Mouse (Mus musculus) right cerebral cortex, adult 18-20 months (tissue): ENCODE results near the gene Zfp300.

Experiments used
- DNase-seq: peaks from one replicate; pipeline ENCODE4 v3.0.0; 2022; ENCODE audit warnings: mixed read lengths

Zfp300 gene

GRCm38 (mm10) chrX:21088983-21089866 is at the start of gene Zfp300:
Gene Zfp300, minus strand, starts transcription at chrX:21089527.
- DNase-seq = peak; percentile 74

GRCm38 (mm10) chrX:21115520-21115919 is 26.2 kb upstream of the Zfp300 start, which contains the start of gene Ssxa1:
Gene Ssxa1, plus strand, starts transcription at chrX:21115820.
- no peak for DNase-seq

GRCm38 (mm10) chrX:21089867-21090239 is 526 bp upstream of the Zfp300 start:
- peak; percentile 0 for DNase-seq

GRCm38 (mm10) chrX:21088645-21088982 is 713 bp downstream of the Zfp300 start:
- DNase-seq = no peak

DNA sequence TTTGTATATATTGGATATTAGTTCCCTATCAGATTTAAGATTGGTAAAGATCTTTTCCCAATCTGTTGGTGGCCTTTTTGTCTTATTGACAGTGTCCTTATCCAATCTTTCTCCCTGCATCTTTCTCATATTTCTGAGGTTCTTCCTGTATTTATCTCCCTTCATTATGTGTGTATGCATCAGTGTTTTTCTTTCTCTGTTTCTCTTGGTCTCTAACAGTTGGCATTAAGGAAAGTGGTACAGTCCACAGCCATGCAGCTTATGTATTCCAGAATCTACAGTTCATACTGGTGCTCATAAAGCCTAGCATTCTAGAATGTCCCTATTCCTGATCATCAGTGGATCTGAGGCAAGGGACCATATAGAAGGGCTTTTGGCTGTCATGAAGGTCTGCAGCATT is 21.2 kb downstream of the Zfp300 start, which contains the start of gene Spaca5:
Gene Spaca5 (plus strand): TSS at position 301 of the 400 bp plus-strand sequence.
- no peak for DNase-seq

DNA sequence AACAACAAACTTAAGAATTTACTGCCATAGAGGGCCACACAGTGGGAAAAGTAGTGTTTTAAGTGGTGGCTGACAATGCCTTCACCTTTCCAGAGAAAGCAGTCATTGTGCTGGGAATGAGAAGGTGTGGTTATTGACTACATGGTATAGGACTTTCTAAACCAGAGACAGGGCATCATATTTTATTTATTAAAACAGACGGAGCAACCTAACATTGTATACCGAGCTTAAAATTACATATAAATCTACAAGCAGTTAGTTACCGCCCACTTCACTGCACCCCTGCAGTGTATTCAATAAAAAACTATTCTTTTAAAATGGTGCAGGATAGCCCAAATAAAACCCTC is 26.8 kb downstream of the Zfp300 start:
- no peak for DNase-seq

DNA sequence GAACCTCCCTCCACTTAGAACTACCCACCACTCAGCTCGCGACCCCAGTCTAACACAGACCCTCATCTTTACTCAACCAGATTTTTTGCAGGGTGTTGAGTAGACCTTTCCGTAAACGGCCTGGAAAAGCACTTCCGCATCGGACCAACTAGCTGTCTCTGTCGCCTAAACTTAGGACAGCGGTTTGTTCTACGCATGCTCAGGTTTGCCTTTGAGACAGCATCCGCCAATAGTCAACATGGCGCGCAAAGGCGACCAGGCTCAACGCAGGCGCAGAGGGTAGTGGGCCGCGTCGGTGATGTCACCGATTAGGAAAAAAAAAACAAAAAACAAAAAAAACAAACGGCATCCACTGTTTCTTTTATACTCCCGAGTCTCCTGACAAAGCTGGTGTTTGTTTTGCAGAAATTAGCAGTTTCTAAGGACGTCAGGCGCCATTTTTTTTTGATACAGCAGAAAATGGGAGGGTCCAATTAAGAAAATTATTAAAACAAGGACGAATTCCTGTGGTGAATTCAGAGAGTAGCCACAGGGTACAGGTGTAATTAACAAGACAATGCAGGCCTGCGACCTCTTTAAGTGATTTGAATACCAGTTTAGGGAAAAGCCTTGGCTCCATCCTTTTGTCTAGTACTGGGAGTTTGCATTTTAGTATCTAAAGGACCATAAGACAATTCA is 27.3 kb downstream of the Zfp300 start, which contains the start of gene Zfp182:
Gene Zfp182 (minus strand): TSS at position 451 of the 678 bp plus-strand sequence.
- DNase-seq = peak; percentile 83

GRCm38 (mm10) chrX:21061460-21061859 is 27.9 kb downstream of the Zfp300 start:
- no peak for DNase-seq
